Mouse (Mus musculus): ENCODE measurements around the gene Lin7b.

DNA sequence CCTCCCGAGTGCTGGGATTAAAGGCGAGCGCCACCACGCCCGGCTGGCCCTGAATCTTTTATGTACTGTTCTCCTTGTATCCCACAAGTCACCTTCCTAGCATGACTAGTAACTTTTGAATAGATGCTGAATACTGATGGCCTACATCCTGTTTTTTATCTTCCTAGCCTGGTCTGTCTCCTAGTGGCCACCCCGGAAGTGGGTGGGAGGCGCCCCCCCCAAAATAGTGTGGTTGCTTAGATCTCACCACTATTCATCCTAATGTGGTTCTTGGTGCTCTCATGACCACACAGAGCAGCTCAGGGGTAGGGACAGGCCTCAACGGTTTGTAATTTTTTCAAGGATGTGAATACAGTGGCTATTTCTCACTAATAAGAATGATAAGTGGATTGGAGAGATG is 4.2 kb upstream of the Lin7b start:
- TF ChIP-seq CTCF (IDR thresholded peaks at IDR 0.05) (no peak), EP300 (IDR thresholded peaks at IDR 0.05) (no peak)

Measured in lung, postnatal 0 days (tissue).